Mouse (Mus musculus): ENCODE measurements around the gene Gnaq.

DNA sequence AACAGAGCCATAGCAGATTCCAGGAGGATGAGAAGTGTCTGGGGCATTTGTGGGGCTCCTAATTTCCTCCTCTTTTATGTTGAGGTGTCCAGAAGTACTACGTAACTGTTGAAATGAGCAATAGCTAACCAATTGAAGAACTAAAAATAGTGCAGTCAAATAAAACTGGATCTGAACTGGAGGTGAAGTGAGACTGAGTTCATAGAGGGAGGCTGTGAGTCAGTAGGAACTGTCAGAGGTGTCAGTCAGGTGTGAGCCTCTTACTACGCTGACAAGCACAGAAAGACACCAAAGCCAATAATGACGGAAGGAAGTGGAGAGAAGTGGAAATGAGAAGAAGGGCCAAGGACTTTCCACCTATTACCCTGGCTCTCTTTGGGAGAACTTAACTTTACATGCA is 48.6 kb downstream of the Gnaq start:
- TF ChIP-seq POLR2A (IDR thresholded peaks at IDR 0.05; ENCODE audit: borderline replicate concordance, extremely low read depth, low read depth, low read length) (no peak), CTCF (IDR thresholded peaks at IDR 0.05; ENCODE audit: insufficient read depth, low read length) (no peak)

Data from lung, adult 2 months (tissue).